Mouse (Mus musculus) G1E (cell line): ENCODE results near the gene Dolpp1. TPM values are rescaled to one million over a fixed set of nuclear protein-coding genes. Genes with fewer than 3 reads are reported as not detected.
"Not testable (repeated sequence)": the region's sequence is repeated elsewhere in the genome, so short reads cannot be mapped to it uniquely, and the experiment has no call there.

Experiments used
- ATAC-seq: 2 replicates; pipeline ENCODE4 v1.8.0; 2016; ENCODE audit warnings: mild to moderate bottlenecking; ENCODE audit not compliant: insufficient number of reproducible peaks, poor library complexity, low FRiP score, severe bottlenecking; ENCODE audit errors: extremely low read depth
- DNase-seq: peaks from one replicate; pipeline ENCODE4 v3.0.0; 2012; ENCODE audit warnings: low spot score
- H3K27me3 ChIP-seq: 2 replicates; pipeline ENCODE4 v1.6.1; 2012; ENCODE audit warnings: mild to moderate bottlenecking, low read length, inconsistent platforms; ENCODE audit not compliant: insufficient read depth
- H3K36me3 ChIP-seq: replicated peaks from 2 replicates; pipeline ENCODE3; 2012; ENCODE audit warnings: mild to moderate bottlenecking, inconsistent platforms
- H3K4me1 ChIP-seq: 2 replicates; pipeline ENCODE4 v1.6.1; 2012; ENCODE audit warnings: low read depth, low read length, inconsistent platforms, mixed read lengths; ENCODE audit not compliant: insufficient read depth
- H3K4me3 ChIP-seq: 2 replicates; pipeline ENCODE4 v1.5.1; 2012; ENCODE audit warnings: low read depth, mild to moderate bottlenecking, inconsistent platforms, low read length, moderate library complexity, mixed read lengths
- H3K9me3 ChIP-seq: replicated peaks from 2 replicates; pipeline ENCODE4 v1.6.1; 2012; ENCODE audit warnings: inconsistent platforms
- CTCF ChIP-seq: IDR thresholded peaks from 2 replicates; pipeline ENCODE4 v1.5.1; 2012; ENCODE audit warnings: low read depth, low read length, inconsistent platforms, mixed read lengths
- GATA1 ChIP-seq: IDR thresholded peaks from 2 replicates; pipeline ENCODE4 v1.6.1; 2012; ENCODE audit warnings: borderline replicate concordance, low read length, inconsistent platforms, mixed read lengths
- GATA2 ChIP-seq: IDR thresholded peaks from 2 replicates; pipeline ENCODE4 v1.6.1; 2012; ENCODE audit warnings: low read depth, low read length, inconsistent platforms, borderline replicate concordance
- POLR2AphosphoS5 ChIP-seq: IDR thresholded peaks from 2 replicates; pipeline ENCODE4 v1.6.1; 2012; ENCODE audit warnings: low read depth, low read length, inconsistent platforms; ENCODE audit not compliant: insufficient replicate concordance
- TAL1 ChIP-seq: conservative IDR thresholded peaks from 2 replicates; pipeline ENCODE4 v1.6.1; 2012; ENCODE audit warnings: low read depth, low read length, inconsistent platforms, mixed read lengths
- polyA plus RNA-seq: library from polyadenylated mRNA; stranded (reverse); fragments of >175 nt; gene quantifications from 2 replicates; pipeline ENCODE4 v1.2.3, GENCODE M21; 2012
- total RNA-seq, 2 experiments: library from RNA; stranded (forward) in 1 of 2; stranded (reverse) in 1 of 2; fragments of 200-1000 nt in 1 of 2; fragments of >200 nt in 1 of 2; fragmentation: Nextera tagmentation in 1 of 2; gene quantifications; 2 replicates each; pipeline ENCODE4 v1.2.3; 2014 to 2017

Gene Dolpp1
- total and polyA plus RNA-seq, 3 experiments = 17.3 to 25.8 (median 23.2) TPM

GRCm38 (mm10) chr2:30414101-30414500 is 22.0 kb downstream of the Dolpp1 start:
- Histone ChIP-seq H3K36me3 (peaks cover 63% of the 10 kb centered on the region), H3K4me3 (no peak overlapping the region)

GRCm38 (mm10) chr2:30414681-30415080 is 22.6 kb downstream of the Dolpp1 start:
- TF ChIP-seq GATA1 (no peak), GATA2 (no peak), POLR2AphosphoS5 (no peak), TAL1 (no peak), CTCF (no peak)
- ATAC-seq = no peak
- Histone ChIP-seq H3K27me3 (no peaks in the 10 kb centered on the region), H3K9me3 (no peaks in the 10 kb centered on the region), H3K4me1 (peaks cover 49% of the 10 kb centered on the region), H3K4me3 (peak overlapping the region; percentile 89), H3K36me3 (peaks cover 60% of the 10 kb centered on the region)
- no peak for DNase-seq

More at GRCm38 (mm10) chr2:30414101-30414500, 22.0 kb downstream of the Dolpp1 start:
- Histone ChIP-seq H3K27me3 (no peaks in the 10 kb centered on the region), H3K4me1 (peaks cover 45% of the 10 kb centered on the region), H3K9me3 (no peaks in the 10 kb centered on the region)
- DNase-seq (no peak), ATAC-seq (no peak)
- TF ChIP-seq TAL1 (no peak), POLR2AphosphoS5 (no peak), CTCF (no peak), GATA1 (no peak), GATA2 (no peak)

GRCm38 (mm10) chr2:30415157-30415935 is 23.3 kb downstream of the Dolpp1 start, which contains the start of gene Crat:
Crat (minus strand) TSS chr2:30415813.
- no peaks in the 10 kb centered on the region for H3K9me3 ChIP-seq
- peak within 1 kb of the TSS; percentile 89 for H3K4me3 ChIP-seq
- peaks cover 55% of the 10 kb centered on the region for H3K4me1 ChIP-seq
- no peak for TF ChIP-seq GATA2
- TF ChIP-seq CTCF = no peak
- no peak for TF ChIP-seq TAL1
- no peak for TF ChIP-seq GATA1
- no peak for TF ChIP-seq POLR2AphosphoS5
- H3K27me3 ChIP-seq = no peaks in the 10 kb centered on the region
- H3K36me3 ChIP-seq = peaks cover 57% of the 10 kb centered on the region
- ATAC-seq (peak; percentile 71), DNase-seq (peak; percentile 76)

DNA sequence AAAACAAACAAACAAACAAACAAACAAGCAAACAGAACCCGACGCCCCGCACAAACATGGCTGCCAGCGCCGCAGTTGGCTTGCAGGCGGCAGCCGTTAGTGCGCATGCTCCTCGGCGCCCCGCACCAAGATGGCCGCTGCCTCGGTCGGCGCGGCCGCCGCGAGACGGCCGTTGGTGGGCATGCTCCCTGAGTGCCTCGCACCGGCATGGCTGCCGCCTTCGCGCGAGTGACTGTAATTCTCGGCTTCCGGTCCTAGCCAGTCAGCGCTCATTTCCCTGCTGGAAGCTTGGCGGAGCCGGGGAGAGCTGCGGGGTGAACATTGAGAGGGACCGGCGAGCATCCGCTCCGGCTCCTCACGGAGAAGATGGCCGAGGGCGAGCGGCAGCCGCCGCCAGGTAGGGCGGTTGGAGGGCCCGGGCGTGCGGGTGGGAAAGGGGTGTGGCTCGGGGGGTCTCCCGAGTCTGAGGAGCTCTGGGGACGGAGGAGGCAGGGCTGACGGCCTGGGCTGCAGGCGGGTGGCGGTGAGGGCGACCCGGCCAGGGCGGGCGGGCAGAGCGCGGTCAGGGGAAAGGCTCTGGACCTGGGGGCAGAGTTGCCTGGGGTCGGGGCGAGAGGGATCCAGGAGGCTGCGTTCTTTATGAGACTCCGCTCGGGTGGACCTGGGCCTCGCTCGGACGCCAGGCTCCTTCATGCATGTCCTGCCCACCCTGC is 24.0 kb downstream of the Dolpp1 start, which contains the start of gene Ptpa:
Ptpa (plus strand) TSS at position 104 of the 713 bp plus-strand sequence.
- H3K4me3 ChIP-seq = peak within 1 kb of the TSS; percentile 89
- H3K9me3 ChIP-seq = no peaks in the 10 kb centered on the region
- ATAC-seq (peak; percentile 29; the same call in 1 of the 2 replicates), DNase-seq (peak; percentile 88)
- TF ChIP-seq GATA1 (no peak), POLR2AphosphoS5 (no peak), CTCF (no peak), GATA2 (no peak), TAL1 (no peak)
- peaks cover 57% of the 10 kb centered on the region for H3K36me3 ChIP-seq
- H3K27me3 ChIP-seq = no peaks in the 10 kb centered on the region
- H3K4me1 ChIP-seq = peaks cover 63% of the 10 kb centered on the region

- Histone ChIP-seq H3K9me3 (no peaks in the 10 kb centered on the region), H3K36me3 (peaks cover 58% of the 10 kb centered on the region), H3K4me1 (peaks cover 67% of the 10 kb centered on the region), H3K27me3 (no peaks in the 10 kb centered on the region), H3K4me3 (peak overlapping the region; percentile 89)
- DNase-seq (no peak), ATAC-seq (no peak)
- TF ChIP-seq GATA2 = no peak
- no peak for TF ChIP-seq GATA1
- no peak for TF ChIP-seq CTCF
- TF ChIP-seq POLR2AphosphoS5 = no peak
- no peak for TF ChIP-seq TAL1
Observed at GRCm38 (mm10) chr2:30416649-30416965, 24.6 kb downstream of the Dolpp1 start.

- ATAC-seq, DNase-seq, H3K27me3 ChIP-seq, H3K9me3 ChIP-seq: not testable (repeated sequence)
- Histone ChIP-seq H3K4me1 (peaks cover 71% of the 10 kb centered on the region), H3K36me3 (peaks cover 58% of the 10 kb centered on the region), H3K4me3 (peak overlapping the region; percentile 48; the same call in 1 of the 2 replicates)
Observed at GRCm38 (mm10) chr2:30417154-30417553, 25.1 kb downstream of the Dolpp1 start.
